Mouse (Mus musculus) small intestine, adult 10 weeks (tissue): ENCODE results near the gene Golt1a. TPM values are rescaled to one million over a fixed set of nuclear protein-coding genes. Genes with fewer than 3 reads are reported as not detected.

ENCODE experiments used
- polyA plus RNA-seq: library from polyadenylated mRNA; stranded (reverse); fragments of 350-450 nt; fragmentation: Illumina TruSeq; extraction: RNeasy Lipid Tissue Mini Kit (QIAGEN cat#74804); gene quantifications from one replicate; pipeline ENCODE4 v1.2.3, GENCODE M21; 2014; ENCODE audit warnings: low replicate concordance

The Golt1a gene
- 16.3 TPM for polyA plus RNA-seq

GRCm38 (mm10) chr1:133309652-133310267, at the start of gene Golt1a:
Gene Golt1a (plus strand): TSS chr1:133309800.

DNA sequence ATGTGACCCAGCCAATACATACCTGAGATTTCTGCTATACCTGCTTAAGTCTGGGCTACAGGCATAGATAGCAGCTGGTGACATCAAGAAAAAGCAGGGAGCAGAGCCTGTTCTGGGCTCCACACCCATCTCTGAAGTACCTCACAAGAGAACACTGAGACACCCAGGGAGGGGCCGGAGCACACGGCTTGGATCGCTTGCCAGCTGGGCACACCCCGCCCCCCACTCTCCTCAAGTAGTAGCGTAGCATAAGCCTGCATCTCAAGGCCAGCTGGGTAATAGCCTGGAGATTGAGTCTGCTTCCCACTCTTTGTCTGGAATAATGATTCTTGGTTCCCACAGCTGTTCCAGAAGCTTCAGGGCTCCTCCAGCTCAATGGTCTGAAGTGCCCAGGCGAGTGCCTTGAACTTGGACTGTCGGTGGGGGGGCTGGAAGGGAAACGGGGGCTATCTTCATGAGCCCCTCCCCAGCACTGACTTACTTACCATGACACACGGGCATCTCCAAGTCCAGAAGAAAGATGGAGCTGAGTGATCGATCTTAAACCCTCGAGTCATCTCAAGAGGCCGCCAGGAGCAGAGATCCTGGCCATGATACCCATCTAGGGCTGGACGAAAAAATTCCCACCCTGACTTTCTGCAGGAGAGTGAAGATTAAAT, 11.8 kb downstream of the Golt1a start, which contains the start of gene Kiss1:
TSS of gene Kiss1 (plus strand) at position 609 of the 659 bp plus-strand sequence.

DNA sequence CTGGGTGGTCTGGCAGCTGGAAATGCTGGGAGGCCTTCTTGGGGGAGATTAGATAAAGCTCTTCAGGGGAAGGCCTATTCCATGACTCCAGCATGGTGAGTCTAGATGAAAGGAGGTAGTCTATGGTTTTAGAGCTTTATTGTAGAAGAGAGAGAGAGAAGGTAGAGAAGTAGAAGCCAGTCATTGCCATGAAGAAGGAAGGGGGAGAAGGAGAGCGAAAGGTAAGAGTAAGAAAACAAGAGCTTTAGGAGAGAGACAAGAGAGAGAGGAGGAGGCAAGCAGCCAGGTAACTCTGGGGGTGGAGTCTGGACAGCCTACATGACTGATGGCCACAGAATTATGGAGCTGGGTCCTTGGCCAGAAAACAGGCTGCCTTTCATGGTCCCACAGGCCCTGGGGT, 40.6 kb downstream of the Golt1a start, which contains the start of gene Ren1:
TSS of gene Ren1 (plus strand) at position 301 of the 400 bp plus-strand sequence.

DNA sequence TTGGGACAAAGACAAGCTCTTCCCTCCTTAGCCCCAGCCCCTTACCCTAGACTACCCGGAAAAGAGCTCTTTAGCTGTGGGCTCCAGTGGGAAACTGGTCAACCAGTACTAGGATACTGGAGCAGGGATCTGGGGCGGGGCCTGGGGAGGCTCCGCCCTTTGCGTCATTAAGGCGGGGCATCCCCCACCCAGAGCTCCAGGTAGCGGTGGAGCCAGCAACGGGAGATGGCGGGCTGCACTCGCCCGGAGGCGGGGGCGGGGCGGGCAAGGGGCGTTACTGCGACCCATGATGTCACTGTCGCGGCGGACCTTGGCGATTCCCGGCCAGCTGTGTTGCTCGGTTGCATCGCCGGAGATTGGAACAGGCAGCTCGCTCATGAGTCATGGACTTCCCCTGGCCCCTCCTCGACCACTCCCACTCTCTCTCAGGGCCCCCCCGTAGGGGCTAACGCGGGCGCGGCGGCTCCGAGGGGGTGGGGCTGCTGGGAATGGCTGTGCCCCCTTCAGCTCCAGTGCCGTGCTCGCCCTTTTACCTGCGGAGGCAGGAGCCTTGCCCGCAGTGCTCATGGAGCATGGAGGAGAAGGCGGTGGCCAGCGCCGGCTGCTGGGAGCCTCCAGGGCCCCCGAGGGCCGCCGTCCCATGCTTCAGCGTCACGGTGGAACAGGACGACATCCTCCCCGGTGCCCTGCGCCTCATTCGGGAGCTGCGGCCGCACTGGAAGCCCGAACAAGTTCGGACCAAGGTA, 53.8 kb downstream of the Golt1a start, which contains the start of gene Etnk2:
TSS of gene Etnk2 (plus strand) at position 297 of the 746 bp plus-strand sequence.

Other genes with a start within 250 kb of the Golt1a start
- 159 TPM for gene Ppp1r15b, start 178.7 kb upstream of the Golt1a start, polyA plus RNA-seq
- gene Plekha6, start 145.6 kb upstream of the Golt1a start, polyA plus RNA-seq = 21.9 TPM
- gene Kiss1, start 12.1 kb downstream of the Golt1a start, polyA plus RNA-seq = not detected
- not detected for gene Ren1, start 40.7 kb downstream of the Golt1a start, polyA plus RNA-seq
- not detected for gene Etnk2, start 53.8 kb downstream of the Golt1a start, polyA plus RNA-seq
- 1.7 TPM for gene Sox13, start 114.6 kb downstream of the Golt1a start, polyA plus RNA-seq